Mouse (Mus musculus): ENCODE measurements around the gene Nr5a2.
"Not testable (repeated sequence)": the region's sequence is repeated elsewhere in the genome, so short reads cannot be mapped to it uniquely, and the experiment has no call there.

Nr5a2 gene

DNA sequence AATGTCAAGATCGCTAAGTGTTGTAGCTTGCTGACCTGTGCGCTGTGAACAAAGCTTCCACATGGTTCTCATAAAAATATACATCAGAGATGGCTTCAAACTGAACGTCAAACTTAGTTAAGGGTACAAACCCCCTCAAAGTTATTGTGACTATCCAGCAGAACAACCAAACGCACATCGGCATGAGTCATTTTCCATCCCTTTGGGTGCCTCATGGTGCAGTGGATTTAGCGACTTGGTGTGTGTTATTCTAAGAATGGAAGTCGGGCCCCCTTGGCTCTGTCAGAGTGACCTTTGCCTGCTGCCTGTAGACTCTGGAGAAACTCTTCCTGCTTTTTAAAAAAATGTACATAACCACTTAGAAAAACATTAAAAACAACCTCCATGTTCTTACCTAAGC is 119.7 kb downstream of the Nr5a2 start:
- no peak for DNase-seq (ENCODE audit: extremely low read depth, low read depth)

DNA sequence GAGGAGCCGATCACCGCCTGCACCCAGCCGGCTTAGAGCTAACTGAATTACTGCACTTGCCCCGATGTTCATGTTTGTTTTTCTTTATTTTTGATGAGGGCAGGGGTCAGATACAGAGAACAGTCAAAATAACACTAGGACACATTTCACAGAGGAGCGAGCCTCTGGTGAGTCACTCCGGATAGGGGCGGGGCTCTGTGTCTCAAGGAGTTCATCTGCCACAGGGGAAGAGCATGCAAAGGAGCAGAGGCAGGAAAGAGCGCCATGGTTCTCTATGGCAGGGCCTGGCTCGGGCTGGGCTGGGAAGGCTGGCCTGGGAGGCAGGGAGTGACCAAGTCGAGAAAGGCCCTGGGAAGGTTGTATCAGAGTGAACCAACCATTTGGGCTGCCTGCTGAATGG is 121.0 kb downstream of the Nr5a2 start:
- no peak for DNase-seq (ENCODE audit: extremely low read depth, low read depth)

DNA sequence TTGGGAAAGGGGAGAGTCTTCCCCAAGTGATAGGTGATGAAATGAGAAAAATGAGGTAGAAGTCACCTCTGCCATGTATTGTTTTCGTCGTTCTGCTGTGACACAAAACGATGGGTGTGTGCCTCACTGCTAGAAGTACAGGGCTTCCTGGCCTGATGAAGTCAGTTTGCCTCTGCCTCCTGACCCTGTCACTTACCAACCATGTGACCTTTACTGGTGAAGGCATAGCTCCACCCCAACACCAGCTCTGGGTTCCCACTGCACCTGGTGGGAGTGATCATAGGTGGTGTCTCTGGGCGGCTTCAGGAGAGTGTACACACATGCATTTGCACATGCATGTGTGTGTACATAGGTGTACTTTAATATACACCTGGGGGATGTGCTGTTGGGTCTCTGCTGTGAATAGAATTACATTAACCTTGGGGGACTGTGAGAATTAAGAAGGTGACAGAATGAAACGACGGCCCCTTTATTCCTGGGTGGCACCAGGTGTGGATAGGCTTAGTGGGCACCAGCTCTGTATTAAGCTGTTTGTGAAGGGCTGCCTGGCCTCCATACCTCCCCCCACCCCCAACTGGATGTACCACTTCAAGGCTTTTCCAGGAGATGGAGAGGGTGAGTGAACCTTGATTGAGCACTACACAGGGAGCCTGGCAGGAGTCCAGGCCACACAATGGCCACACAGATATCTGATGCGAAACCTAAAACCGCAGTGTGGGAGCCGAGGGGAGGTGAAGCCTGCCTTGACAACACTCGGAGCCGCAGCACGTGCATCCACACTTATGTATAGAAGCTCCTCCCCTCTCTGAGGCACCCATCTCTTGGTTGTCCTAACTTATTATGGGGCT is 127.7 kb downstream of the Nr5a2 start:
- DNase-seq (ENCODE audit: extremely low read depth, low read depth) = no peak

DNA sequence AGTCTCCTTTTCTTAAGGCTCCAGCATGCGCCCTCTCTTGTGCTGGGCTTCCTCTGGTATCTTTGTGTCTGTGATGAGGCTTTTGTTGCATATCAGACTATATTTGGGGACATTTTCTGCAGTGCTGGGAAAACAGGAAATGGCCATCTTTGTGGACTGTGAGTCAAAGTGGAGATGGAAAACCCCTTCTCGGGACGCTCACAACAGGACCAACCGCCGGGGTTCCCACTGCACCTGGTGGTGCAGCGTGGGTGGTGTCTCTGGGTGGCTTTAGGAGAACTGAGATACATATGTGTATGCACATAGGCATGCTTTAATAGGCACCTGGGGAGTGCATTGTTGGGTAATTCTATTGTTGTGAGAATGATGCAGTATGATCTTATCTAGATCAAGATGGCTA is 129.3 kb downstream of the Nr5a2 start:
- DNase-seq (ENCODE audit: extremely low read depth, low read depth) = no peak

DNA sequence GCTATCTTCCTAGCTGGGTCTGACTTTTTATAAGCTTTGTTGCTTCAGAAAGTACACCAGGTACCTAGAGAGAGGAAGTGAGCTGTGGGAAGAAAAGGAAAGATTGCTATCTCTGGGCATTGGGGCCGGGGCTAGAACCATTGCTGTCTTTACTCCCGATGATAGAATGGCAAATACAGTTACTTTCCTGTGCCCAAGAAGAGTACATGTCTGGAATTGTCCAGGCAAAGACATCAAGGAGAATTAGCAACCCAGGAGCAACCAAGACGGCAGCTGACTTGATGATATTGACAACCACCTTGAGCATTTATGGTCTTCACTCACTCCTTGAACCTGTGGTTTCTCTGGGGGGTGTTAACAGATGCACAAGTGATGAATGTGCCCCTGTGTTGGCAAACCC is 130.3 kb downstream of the Nr5a2 start:
- DNase-seq (ENCODE audit: extremely low read depth, low read depth) = no peak

DNA sequence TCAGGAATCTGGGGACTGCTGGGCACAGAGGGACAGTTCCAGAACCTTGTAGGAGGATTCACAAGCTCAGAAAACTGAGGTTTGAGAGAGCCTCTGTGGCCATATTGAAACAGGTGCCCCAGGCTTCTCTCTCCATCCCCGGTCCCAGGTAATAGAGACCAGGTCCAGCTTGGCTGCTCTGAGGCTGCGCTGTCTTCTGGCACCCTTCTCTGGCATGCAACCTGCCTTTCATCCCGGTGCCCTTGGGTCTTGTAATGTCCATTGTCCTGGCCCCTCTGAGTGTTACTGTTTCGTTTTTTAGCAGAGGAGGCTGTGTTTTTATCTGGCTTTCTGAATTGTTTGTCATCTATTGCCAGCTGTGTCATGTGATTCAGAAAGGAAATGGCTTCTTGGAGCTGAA is 136.4 kb downstream of the Nr5a2 start:
- DNase-seq (ENCODE audit: extremely low read depth, low read depth) = no peak

DNA sequence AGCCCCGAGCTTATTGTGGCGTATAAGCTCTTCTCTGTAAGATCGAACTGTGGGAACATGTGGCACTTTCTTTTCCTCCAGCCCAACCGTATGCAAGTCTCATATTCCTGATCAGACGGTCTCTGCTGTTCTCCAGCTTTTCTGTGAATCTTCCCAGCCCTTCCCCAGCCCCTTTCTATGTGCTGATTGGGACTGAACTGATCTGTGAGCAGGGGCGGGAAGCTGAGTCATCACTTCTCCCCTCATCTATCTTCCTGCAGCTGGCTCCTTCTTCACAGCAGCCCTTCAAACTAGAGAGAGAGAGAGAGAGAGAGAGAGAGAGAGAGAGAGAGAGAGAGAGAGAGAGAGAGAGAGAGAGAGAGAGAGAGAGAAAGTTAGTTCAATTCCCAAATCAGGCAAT is 159.6 kb downstream of the Nr5a2 start:
- DNase-seq (ENCODE audit: extremely low read depth, low read depth) = no peak

DNA sequence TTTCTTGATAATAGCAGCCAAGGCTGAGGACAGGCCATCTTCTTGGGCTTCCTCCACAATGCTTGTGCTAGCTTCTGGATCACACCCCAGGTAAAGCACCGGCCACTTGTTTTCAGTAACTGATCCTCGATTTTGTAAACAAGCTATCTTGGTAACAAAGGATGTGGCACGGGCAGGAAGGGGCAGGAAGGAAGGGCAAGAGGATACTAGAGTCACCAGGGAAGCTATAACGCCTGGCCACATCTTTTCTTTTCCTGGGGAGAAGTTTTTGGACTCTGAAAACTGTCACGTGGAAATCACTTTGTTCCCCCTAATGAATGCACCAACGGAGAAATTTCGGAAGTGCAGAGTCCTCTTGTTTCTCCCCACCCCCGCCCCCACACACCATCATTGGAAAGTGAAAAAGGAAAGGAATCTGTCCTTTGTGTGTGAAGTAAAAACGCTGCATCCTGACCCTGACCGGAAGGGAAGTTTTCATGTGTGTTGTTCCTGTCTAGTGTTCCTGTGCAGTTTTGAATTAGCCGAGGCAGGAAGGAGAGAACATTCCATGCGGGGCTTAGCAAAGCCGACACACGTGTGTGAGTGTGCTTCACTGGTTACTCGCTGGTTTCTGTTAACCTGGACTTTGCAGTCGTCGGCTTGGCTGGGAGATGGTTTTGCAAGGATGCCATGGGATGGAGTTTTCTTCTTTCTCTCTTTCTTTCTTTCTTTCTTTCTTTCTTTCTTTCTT is 163.7 kb downstream of the Nr5a2 start:
- no peak for DNase-seq (ENCODE audit: extremely low read depth, low read depth)

DNA sequence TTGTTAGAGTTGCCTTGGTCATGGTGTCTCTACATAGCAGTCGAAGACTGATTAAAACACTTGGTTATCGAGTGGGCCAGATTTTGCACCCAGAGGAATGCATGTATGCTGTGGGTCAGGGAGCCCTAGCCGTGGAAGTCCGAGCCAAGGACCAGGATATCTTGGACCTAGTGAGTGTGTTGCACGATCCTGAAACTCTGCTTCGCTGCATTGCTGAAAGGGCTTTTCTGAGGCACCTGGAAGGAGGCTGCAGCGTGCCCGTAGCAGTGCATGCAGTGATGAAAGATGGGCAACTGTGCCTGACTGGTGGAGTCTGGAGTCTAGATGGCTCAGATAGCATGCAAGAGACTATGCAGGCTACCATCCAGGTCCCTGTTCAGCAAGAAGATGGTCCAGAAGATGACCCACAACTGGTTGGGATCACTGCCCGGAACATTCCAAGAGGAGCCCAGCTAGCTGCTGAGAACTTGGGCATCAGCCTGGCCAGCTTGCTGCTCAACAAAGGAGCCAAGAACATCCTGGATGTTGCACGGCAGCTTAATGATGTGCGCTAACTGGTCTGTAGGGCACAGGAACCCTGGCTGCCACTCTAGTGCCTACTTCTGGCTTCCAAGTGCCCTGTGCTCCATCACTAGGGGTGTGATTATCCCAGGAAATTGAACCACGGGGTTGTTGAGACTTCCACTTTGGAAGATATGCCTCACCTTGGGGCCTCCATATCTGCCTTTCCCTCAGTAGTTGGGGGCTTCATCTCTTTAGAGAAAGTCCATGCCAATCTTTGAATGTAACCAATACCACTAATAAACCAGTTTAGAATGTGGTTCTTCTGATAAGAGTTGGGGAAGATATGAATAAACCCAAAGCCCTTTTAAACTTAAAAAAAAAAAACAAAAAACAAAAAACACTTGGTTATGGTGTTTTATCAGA is 167.0 kb downstream of the Nr5a2 start:
- not testable (repeated sequence) for DNase-seq (ENCODE audit: extremely low read depth, low read depth)

Measured in MEL-GATA-1-ER (cell line).